Mouse (Mus musculus) megakaryocyte, embryonic 14.5 days (primary cell): Measurements from ENCODE around the gene Tmem104.

ENCODE experiments used
- FLI1 ChIP-seq: IDR thresholded peaks from 2 replicates; pipeline ENCODE4 v1.6.1; 2012; ENCODE audit warnings: low read length, inconsistent platforms, mixed read lengths
- GATA1 ChIP-seq: IDR thresholded peaks from 3 replicates; pipeline ENCODE4 v1.6.1; 2012; ENCODE audit warnings: mixed read lengths, low read length, inconsistent platforms, borderline replicate concordance

- no peak for TF ChIP-seq GATA1
- TF ChIP-seq FLI1 = no peak
Observed at GRCm38 (mm10) chr11:115177559-115178195, 9.6 kb upstream of the Tmem104 start.
